Mouse (Mus musculus) ovary, adult 2 months (tissue): Measurements from ENCODE around the gene Dnajb11. TPM values are rescaled to one million over a fixed set of nuclear protein-coding genes. Genes with fewer than 3 reads are reported as not detected.

Experiments
- polyA plus RNA-seq: library from polyadenylated mRNA; depleted of rRNA; stranded (reverse); fragments of >200 nt; gene quantifications from 2 replicates; pipeline ENCODE4 v1.2.3, GENCODE M21; 2012; rRNA removed

The Dnajb11 gene
- polyA plus RNA-seq: 15.6 and 26.1 TPM in 2 replicates

DNA sequence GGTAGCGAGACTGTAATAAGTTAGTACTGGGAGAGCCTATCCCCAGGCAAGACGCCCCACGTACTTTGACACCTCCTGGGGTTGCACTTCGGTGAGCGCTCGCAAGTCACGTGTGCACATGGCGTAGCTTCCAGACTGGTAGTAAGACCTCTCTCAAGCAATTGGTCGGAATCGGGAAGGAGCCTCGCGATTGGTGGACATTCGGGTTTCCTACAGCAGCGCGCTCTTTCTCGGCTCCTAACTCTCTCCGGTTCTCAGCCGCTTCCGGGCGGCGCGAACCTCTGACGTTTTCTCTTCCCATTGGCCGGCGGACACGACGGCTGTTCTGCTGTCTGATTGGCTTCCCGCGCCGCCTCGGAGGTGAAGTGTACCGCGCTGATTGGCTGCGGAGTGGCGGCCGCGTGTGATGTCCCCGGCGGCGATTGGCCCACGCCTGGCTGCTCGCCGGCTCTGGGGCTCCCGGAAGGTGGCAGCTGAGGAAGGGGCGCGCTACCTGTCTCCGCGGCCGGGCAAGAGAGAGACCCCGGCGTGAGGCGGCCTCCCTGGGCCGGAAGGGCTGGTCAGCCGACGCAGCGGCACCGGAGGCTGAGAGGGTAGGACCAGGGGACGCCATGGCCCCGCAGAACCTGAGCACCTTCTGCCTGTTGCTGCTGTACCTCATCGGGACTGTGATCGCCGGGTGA is at the start of gene Dnajb11, which contains the start of gene Tbccd1:
TSS of gene Dnajb11 (plus strand) at position 415 of the 683 bp plus-strand sequence.
TSS of gene Tbccd1 (minus strand) at position 239 of the 683 bp plus-strand sequence.

DNA sequence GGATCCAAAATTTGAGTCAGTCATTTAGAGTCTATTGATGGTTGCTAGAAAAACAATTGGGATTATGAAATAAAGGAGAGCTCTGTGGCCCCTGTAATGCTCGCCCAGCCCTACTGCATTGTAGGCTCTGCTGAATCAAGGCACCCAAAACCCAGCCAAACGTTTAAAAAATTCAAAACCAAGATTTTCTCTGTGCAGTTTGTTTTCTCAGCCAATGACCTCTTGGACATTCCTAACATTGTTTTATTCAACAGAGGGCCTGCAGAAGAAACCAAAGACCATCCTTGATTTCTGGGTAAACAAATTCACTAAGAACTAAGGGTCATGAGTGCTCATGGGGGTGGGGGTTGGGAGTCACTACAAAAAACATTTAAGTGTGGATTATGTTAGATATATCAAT is 46.2 kb upstream of the Dnajb11 start, which contains the start of gene Crygs:
TSS of gene Crygs (minus strand) at position 101 of the 400 bp plus-strand sequence.

DNA sequence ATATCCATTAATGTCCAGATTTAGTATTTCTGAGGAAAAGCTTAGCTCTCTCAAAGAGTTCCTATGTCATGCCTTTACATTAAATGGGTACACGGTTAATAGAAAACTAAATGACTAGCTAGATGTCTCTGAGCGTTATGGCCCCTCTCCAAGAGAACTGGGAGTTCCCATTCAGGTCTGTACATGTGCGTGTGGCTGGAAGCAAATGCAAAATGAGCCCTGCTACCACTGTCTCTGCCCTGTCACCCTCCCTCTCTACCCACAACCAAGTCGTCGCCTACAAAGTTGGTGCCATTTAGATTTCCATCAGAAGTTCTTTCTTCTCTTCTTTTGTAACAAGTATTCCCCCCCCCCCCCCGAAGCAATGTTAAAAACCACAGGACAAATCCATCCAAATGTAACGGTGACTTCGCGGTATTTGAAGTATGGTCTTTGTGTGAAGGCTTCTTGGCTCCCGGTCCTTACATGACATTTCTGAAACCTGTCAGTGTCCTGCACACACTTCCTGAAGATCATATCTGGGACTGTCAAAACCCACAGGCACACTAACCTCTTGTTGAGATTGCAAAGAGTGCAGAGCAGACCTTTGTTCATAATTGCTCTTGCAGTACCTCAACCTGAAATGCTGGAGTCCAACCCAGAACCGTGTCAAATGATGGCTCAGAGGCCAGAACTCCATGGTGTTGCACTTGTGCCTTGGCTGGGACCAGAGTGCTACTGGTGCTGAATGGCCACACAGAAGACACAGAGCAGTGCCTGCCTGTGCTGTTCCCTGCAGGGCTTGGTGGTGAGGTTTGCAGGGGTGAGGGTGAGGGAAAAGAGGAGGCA is 33.3 kb downstream of the Dnajb11 start, which contains the start of gene Ahsg:
TSS of gene Ahsg (plus strand) at position 595 of the 828 bp plus-strand sequence.

DNA sequence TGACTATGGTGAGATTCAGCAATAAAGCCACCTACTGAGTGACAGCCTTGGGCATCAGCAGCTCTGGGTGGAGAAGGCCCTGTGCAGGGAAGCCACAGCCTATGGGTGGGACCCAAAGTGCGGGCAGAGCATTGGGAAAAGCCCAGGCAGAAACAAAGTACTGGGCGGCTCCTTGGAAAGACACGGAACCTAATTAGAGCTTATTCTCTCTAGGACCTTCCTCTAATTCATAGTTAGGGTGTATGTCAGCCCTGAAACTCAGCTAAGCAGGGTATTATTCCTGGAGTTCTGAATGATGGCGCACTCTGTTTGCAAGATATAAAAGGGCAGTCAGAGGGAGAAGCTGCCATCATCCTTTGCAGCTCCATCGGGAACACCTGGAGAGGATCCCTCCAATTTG is 60.4 kb downstream of the Dnajb11 start, which contains the start of gene Fetub:
TSS of gene Fetub (plus strand) at position 301 of the 400 bp plus-strand sequence.

Other genes with a start within 250 kb of the Dnajb11 start
- 0.14 and 0.30 TPM in 2 replicates for gene Dgkg, start 200.6 kb upstream of the Dnajb11 start, polyA plus RNA-seq
- not detected in 2 replicates for gene Crygs, start 46.3 kb upstream of the Dnajb11 start, polyA plus RNA-seq
- 11.3 and 13.1 TPM in 2 replicates for gene Tbccd1, start 176 bp upstream of the Dnajb11 start, polyA plus RNA-seq
- gene Ahsg, start 33.4 kb downstream of the Dnajb11 start, polyA plus RNA-seq: 7.3 and 13.8 TPM in 2 replicates
- gene Fetub, start 60.5 kb downstream of the Dnajb11 start, polyA plus RNA-seq: 5.3 and 10.0 TPM in 2 replicates
- gene Hrg, start 93.2 kb downstream of the Dnajb11 start, polyA plus RNA-seq: 0.17 TPM in 1 of 2 replicates, not detected in the other
- gene Kng2, start 171.6 kb downstream of the Dnajb11 start, polyA plus RNA-seq: 0.20 and 0.46 TPM in 2 replicates
- gene Kng1, start 200.0 kb downstream of the Dnajb11 start, polyA plus RNA-seq: 0.07 and 0.22 TPM in 2 replicates
- gene Eif4a2, start 249.6 kb downstream of the Dnajb11 start, polyA plus RNA-seq: 49.0 and 54.7 TPM in 2 replicates